Mouse (Mus musculus) embryonic fibroblast, embryonic 13.5 days (primary cell): ENCODE measurements around the gene Epyc.

Experiments used
- CTCF ChIP-seq: IDR thresholded peaks from 2 replicates; pipeline ENCODE4 v1.5.1; 2011; ENCODE audit warnings: mild to moderate bottlenecking, control low read depth, low read length, moderate library complexity, borderline replicate concordance; ENCODE audit not compliant: insufficient read depth
- POLR2A ChIP-seq: IDR thresholded peaks from 2 replicates; pipeline ENCODE4 v1.6.1; 2011; ENCODE audit warnings: low read depth, mild to moderate bottlenecking, control low read depth, low read length, moderate library complexity

DNA sequence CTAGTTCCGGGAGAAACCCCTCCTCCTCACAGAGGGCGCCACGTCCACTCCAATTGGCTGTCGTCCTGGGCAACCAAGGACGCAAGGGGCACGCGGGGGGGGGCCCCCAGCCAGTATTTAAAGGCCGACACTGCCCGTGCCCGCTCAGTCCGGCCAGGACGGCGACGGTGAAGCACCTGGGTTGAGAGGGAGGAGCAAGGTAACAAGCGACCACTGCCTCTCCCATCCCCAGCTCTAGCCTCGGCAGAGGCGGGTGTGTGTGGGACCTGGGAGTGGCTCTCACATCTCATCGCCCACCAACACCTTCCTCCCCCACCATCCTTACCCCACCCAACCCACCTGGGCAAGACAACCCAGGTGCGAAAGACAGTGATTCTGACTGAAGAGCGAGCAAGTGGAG, 49.0 kb downstream of the Epyc start, which contains the start of gene Ccer1:
- no peak for TF ChIP-seq CTCF
- TF ChIP-seq POLR2A = no peak
